Mouse (Mus musculus): ENCODE data around the gene Adgrv1. TPM values are rescaled to one million over a fixed set of nuclear protein-coding genes. Genes with fewer than 3 reads are reported as not detected.

Gene Adgrv1
- polyA plus RNA-seq, 1 experiment from 2014 or later: 30.3 TPM

GRCm38 (mm10) chr13:81238855-81239254, 394.1 kb downstream of the Adgrv1 start:
- no peak overlapping the region for H3K27ac ChIP-seq
- no peaks in the 10 kb centered on the region for H3K9me3 ChIP-seq
- H3K4me1 ChIP-seq: no peaks in the 10 kb centered on the region
- no peak for DNase-seq (ENCODE audit: extremely low spot score, low spot score)
- H3K4me3 ChIP-seq: no peak overlapping the region
- H3K36me3 ChIP-seq (replicated peaks): 0 out of 2 replicates have a peak, but pooled peaks cover 3% of the 10 kb centered on the region
- no peaks in the 10 kb centered on the region for H3K27me3 ChIP-seq (ENCODE audit: poor library complexity, severe bottlenecking)
- WGBS: 88% methylated on average over 7 of the region's 7 CpGs

GRCm38 (mm10) chr13:81237947-81238346, 395.0 kb downstream of the Adgrv1 start:
- Histone ChIP-seq H3K4me3 (no peak overlapping the region), H3K4me1 (no peaks in the 10 kb centered on the region), H3K27me3 (ENCODE audit: poor library complexity, severe bottlenecking) (no peaks in the 10 kb centered on the region), H3K27ac (no peak overlapping the region), H3K36me3 (replicated peaks) (0 out of 2 replicates have a peak, but pooled peaks cover under 1% of the 10 kb centered on the region), H3K9me3 (no peaks in the 10 kb centered on the region)
- no peak for DNase-seq (ENCODE audit: extremely low spot score, low spot score)
- WGBS: 91% methylated on average over 5 of the region's 5 CpGs

- H3K27me3 ChIP-seq (ENCODE audit: poor library complexity, severe bottlenecking): no peaks in the 10 kb centered on the region
- H3K4me1 ChIP-seq: no peaks in the 10 kb centered on the region
- H3K9me3 ChIP-seq: no peaks in the 10 kb centered on the region
- 89% methylated on average over 3 of the region's 3 CpGs for WGBS
- no peaks in the 10 kb centered on the region for H3K36me3 ChIP-seq (replicated peaks)
- DNase-seq (ENCODE audit: extremely low spot score, low spot score): no peak
- no peak overlapping the region for H3K4me3 ChIP-seq
- no peak overlapping the region for H3K27ac ChIP-seq
Measured at GRCm38 (mm10) chr13:81236758-81237395, 396.1 kb downstream of the Adgrv1 start.

GRCm38 (mm10) chr13:81234031-81234430, 398.9 kb downstream of the Adgrv1 start:
- Histone ChIP-seq H3K4me1 (no peaks in the 10 kb centered on the region), H3K4me3 (no peak overlapping the region), H3K36me3 (replicated peaks) (no peaks in the 10 kb centered on the region), H3K27me3 (ENCODE audit: poor library complexity, severe bottlenecking) (no peaks in the 10 kb centered on the region), H3K27ac (no peak overlapping the region), H3K9me3 (no peaks in the 10 kb centered on the region)
- WGBS: 86% methylated on average over 2 of the region's 2 CpGs
- no peak for DNase-seq (ENCODE audit: extremely low spot score, low spot score)

GRCm38 (mm10) chr13:81232839-81233238, 400.1 kb downstream of the Adgrv1 start:
- Histone ChIP-seq H3K36me3 (replicated peaks) (no peaks in the 10 kb centered on the region), H3K4me1 (no peaks in the 10 kb centered on the region), H3K4me3 (no peak overlapping the region), H3K27ac (no peak overlapping the region), H3K27me3 (ENCODE audit: poor library complexity, severe bottlenecking) (no peaks in the 10 kb centered on the region), H3K9me3 (no peaks in the 10 kb centered on the region)
- DNase-seq (ENCODE audit: extremely low spot score, low spot score): no peak

- Histone ChIP-seq H3K4me1 (no peaks in the 10 kb centered on the region), H3K9me3 (no peaks in the 10 kb centered on the region), H3K27me3 (ENCODE audit: poor library complexity, severe bottlenecking) (no peaks in the 10 kb centered on the region), H3K36me3 (replicated peaks) (no peaks in the 10 kb centered on the region), H3K27ac (no peak overlapping the region), H3K4me3 (no peak overlapping the region)
- 75% methylated on average over 4 of the region's 4 CpGs for WGBS
- no peak for DNase-seq (ENCODE audit: extremely low spot score, low spot score)
Measured at GRCm38 (mm10) chr13:81230161-81230560, 402.8 kb downstream of the Adgrv1 start.

GRCm38 (mm10) chr13:81223768-81224167, 409.2 kb downstream of the Adgrv1 start:
- H3K9me3 ChIP-seq: no peaks in the 10 kb centered on the region
- H3K4me3 ChIP-seq: no peak overlapping the region
- no peak overlapping the region for H3K27ac ChIP-seq
- H3K27me3 ChIP-seq (ENCODE audit: poor library complexity, severe bottlenecking): no peaks in the 10 kb centered on the region
- WGBS: 91% methylated on average over 3 of the region's 3 CpGs
- no peaks in the 10 kb centered on the region for H3K4me1 ChIP-seq
- H3K36me3 ChIP-seq (replicated peaks): no peaks in the 10 kb centered on the region
- no peak for DNase-seq (ENCODE audit: extremely low spot score, low spot score)

GRCm38 (mm10) chr13:81222377-81222776, 410.6 kb downstream of the Adgrv1 start:
- no peaks in the 10 kb centered on the region for H3K4me1 ChIP-seq
- 92% methylated on average over 1 of the region's 1 CpGs for WGBS

GRCm38 (mm10) chr13:81211436-81211835, 421.5 kb downstream of the Adgrv1 start:
- Histone ChIP-seq H3K4me1 (no peaks in the 10 kb centered on the region), H3K9me3 (peaks cover 7% of the 10 kb centered on the region; the same call in 1 of the 2 replicates), H3K27me3 (ENCODE audit: poor library complexity, severe bottlenecking) (no peaks in the 10 kb centered on the region), H3K27ac (no peak overlapping the region), H3K4me3 (no peak overlapping the region), H3K36me3 (replicated peaks) (no peaks in the 10 kb centered on the region; the same call in 1 of the 2 replicates)
- WGBS: 77% methylated on average over 1 of the region's 1 CpGs
- DNase-seq (ENCODE audit: extremely low spot score, low spot score): no peak

More at GRCm38 (mm10) chr13:81222377-81222776, 410.6 kb downstream of the Adgrv1 start:
- no peak overlapping the region for H3K27ac ChIP-seq
- H3K9me3 ChIP-seq: no peaks in the 10 kb centered on the region
- no peak for DNase-seq (ENCODE audit: extremely low spot score, low spot score)
- no peak overlapping the region for H3K4me3 ChIP-seq
- no peaks in the 10 kb centered on the region for H3K36me3 ChIP-seq (replicated peaks)
- no peaks in the 10 kb centered on the region for H3K27me3 ChIP-seq (ENCODE audit: poor library complexity, severe bottlenecking)

GRCm38 (mm10) chr13:81210516-81210915, 422.4 kb downstream of the Adgrv1 start:
- no peak overlapping the region for H3K4me3 ChIP-seq
- H3K27me3 ChIP-seq (ENCODE audit: poor library complexity, severe bottlenecking): no peaks in the 10 kb centered on the region
- H3K27ac ChIP-seq: no peak overlapping the region
- DNase-seq (ENCODE audit: extremely low spot score, low spot score): no peak
- no peaks in the 10 kb centered on the region for H3K36me3 ChIP-seq (replicated peaks)
- H3K9me3 ChIP-seq: peaks cover 7% of the 10 kb centered on the region; the same call in 1 of the 2 replicates
- no peaks in the 10 kb centered on the region for H3K4me1 ChIP-seq
- 94% methylated on average over 2 of the region's 2 CpGs for WGBS

- WGBS: 87% methylated on average over 3 of the region's 3 CpGs
- Histone ChIP-seq H3K27me3 (ENCODE audit: poor library complexity, severe bottlenecking) (no peaks in the 10 kb centered on the region), H3K4me3 (no peak overlapping the region), H3K9me3 (peaks cover 7% of the 10 kb centered on the region; the same call in 1 of the 2 replicates), H3K27ac (no peak overlapping the region), H3K4me1 (no peaks in the 10 kb centered on the region), H3K36me3 (replicated peaks) (no peaks in the 10 kb centered on the region)
- no peak for DNase-seq (ENCODE audit: extremely low spot score, low spot score)
Measured at GRCm38 (mm10) chr13:81209815-81210214, 423.1 kb downstream of the Adgrv1 start.

- 81% methylated on average over 1 of the region's 1 CpGs for WGBS
- no peaks in the 10 kb centered on the region for H3K27me3 ChIP-seq (ENCODE audit: poor library complexity, severe bottlenecking)
- H3K27ac ChIP-seq: no peak overlapping the region
- no peaks in the 10 kb centered on the region for H3K4me1 ChIP-seq
- H3K4me3 ChIP-seq: no peak overlapping the region
- H3K36me3 ChIP-seq (replicated peaks): no peaks in the 10 kb centered on the region
- DNase-seq (ENCODE audit: extremely low spot score, low spot score): no peak
- H3K9me3 ChIP-seq: peaks cover 1% of the 10 kb centered on the region; the same call in 1 of the 2 replicates
Measured at GRCm38 (mm10) chr13:81208106-81208613, 424.8 kb downstream of the Adgrv1 start.

- H3K36me3 ChIP-seq (replicated peaks): no peaks in the 10 kb centered on the region
- H3K27me3 ChIP-seq (ENCODE audit: poor library complexity, severe bottlenecking): no peaks in the 10 kb centered on the region
- H3K4me1 ChIP-seq: no peaks in the 10 kb centered on the region
- 86% methylated on average over 12 of the region's 12 CpGs for WGBS
- H3K4me3 ChIP-seq: no peak overlapping the region
- H3K27ac ChIP-seq: no peak overlapping the region
- H3K9me3 ChIP-seq: no peaks in the 10 kb centered on the region
- DNase-seq (ENCODE audit: extremely low spot score, low spot score): no peak
Measured at GRCm38 (mm10) chr13:81181966-81182908, 450.7 kb downstream of the Adgrv1 start.
